Mouse (Mus musculus) heart, adult 2 months (tissue): Measurements from ENCODE around the gene Usp17la. TPM values are rescaled to one million over a fixed set of nuclear protein-coding genes. Genes with fewer than 3 reads are reported as not detected.
"Not testable (repeated sequence)": the region's sequence is repeated elsewhere in the genome, so short reads cannot be mapped to it uniquely, and the experiment has no call there.

Source experiments
- DNase-seq, 2 experiments: peaks; one replicate each; pipeline ENCODE4 v3.0.0; 2021
- H3K27ac ChIP-seq: fragments of 200-600 bp; 2 replicates; pipeline ENCODE4 v1.8.1; 2022
- H3K27me3 ChIP-seq: fragments of 200-500 bp; 2 replicates; pipeline ENCODE4 v1.6.1; 2012; ENCODE audit warnings: mild to moderate bottlenecking, low read length, inconsistent platforms, mixed read lengths; ENCODE audit not compliant: control insufficient read depth, insufficient read depth
- H3K36me3 ChIP-seq: fragments of 200-500 bp; 2 replicates; pipeline ENCODE4 v1.6.1; 2012; ENCODE audit warnings: low read length, inconsistent platforms; ENCODE audit not compliant: control insufficient read depth, insufficient read depth
- H3K4me1 ChIP-seq: fragments of 200-500 bp; 2 replicates; pipeline ENCODE4 v1.6.1; 2011; ENCODE audit warnings: low read length; ENCODE audit not compliant: control insufficient read depth, insufficient read depth
- H3K4me3 ChIP-seq: fragments of 200-600 bp; 2 replicates; pipeline ENCODE4 v1.8.1; 2022
- H3K79me2 ChIP-seq: fragments of 200-500 bp; replicated peaks from 2 replicates; pipeline ENCODE4 v1.6.1; 2012; ENCODE audit warnings: mild to moderate bottlenecking, inconsistent platforms, low read length, moderate library complexity, mixed read lengths; ENCODE audit not compliant: control insufficient read depth, insufficient read depth
- H3K9ac ChIP-seq: fragments of 200-500 bp; 2 replicates; pipeline ENCODE4 v1.6.1; 2012; ENCODE audit warnings: low read depth, mild to moderate bottlenecking, control low read depth, inconsistent platforms, low read length, mixed read lengths
- CTCF ChIP-seq: fragments of 200-600 bp; IDR thresholded peaks from 2 replicates; pipeline ENCODE4 v1.8.1; 2022; ENCODE audit warnings: antibody characterized with exemption, mild to moderate bottlenecking, moderate library complexity
- EP300 ChIP-seq: fragments of 200-500 bp; IDR thresholded peaks from 2 replicates; pipeline ENCODE4 v1.6.1; 2011; ENCODE audit warnings: low read depth, low read length, control low read depth; ENCODE audit not compliant: insufficient read depth
- POLR2A ChIP-seq: fragments of 200-500 bp; IDR thresholded peaks from 2 replicates; pipeline ENCODE4 v1.6.1; 2011; ENCODE audit warnings: mild to moderate bottlenecking, low read depth, low read length, control low read depth; ENCODE audit not compliant: insufficient read depth
- WGBS: fragments of 180-500 bp; shearing (Covaris S2); methylation state at CpG from one replicate; pipeline ENCODE4 v1.1.7; 2018; 5-methylcytosine and 5-hydroxymethylcytosine counted together
- intact Hi-C: fragments of 180-260 bp; cut with DNase I; formaldehyde crosslinking; loops from one replicate; pipeline ENCODE4 v1.15.1; 2025
- long read RNA-seq: library from polyadenylated mRNA; stranded (forward); transcript quantifications from one replicate; pipeline ENCODE4 v2.0.0, GENCODE M21; 2021
- polyA plus RNA-seq: library from polyadenylated mRNA; depleted of rRNA; stranded (reverse); fragments of >200 nt; gene quantifications from 2 replicates; pipeline ENCODE4 v1.2.3, GENCODE M21; 2012; rRNA removed
- total RNA-seq, 2 experiments: library from RNA; stranded (reverse); gene quantifications; 2 replicates each; pipeline ENCODE4 v1.2.3; 2021

The Usp17la gene
- not detected for total RNA-seq
- not detected in 2 replicates for polyA plus RNA-seq
- long read RNA-seq: 0 reads

DNA sequence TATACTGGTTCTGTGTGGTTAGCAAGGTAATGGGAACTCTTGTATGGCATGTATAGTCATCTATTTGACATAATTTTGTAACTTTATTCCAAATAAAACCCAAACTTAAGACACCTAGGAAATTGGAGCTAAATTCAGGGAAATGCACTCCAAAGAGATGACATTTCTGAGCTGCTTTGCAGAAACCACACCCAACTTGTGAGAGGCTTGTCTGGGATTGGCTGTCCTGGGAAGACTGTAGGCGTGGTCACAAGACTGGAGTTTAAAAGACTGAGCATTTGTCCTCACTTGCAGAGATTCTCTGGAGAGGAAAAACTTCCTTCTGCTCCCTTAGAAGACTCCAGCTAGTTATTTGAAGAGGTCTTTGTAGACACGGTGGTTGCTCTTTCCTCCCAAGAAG is at the start of gene Usp17la:
TSS of gene Usp17la (plus strand) at position 301 of the 400 bp plus-strand sequence.
- not testable (repeated sequence) for H3K36me3 ChIP-seq, H3K79me2 ChIP-seq
- WGBS: 73% methylated on average over 2 of the region's 2 CpGs

DNA sequence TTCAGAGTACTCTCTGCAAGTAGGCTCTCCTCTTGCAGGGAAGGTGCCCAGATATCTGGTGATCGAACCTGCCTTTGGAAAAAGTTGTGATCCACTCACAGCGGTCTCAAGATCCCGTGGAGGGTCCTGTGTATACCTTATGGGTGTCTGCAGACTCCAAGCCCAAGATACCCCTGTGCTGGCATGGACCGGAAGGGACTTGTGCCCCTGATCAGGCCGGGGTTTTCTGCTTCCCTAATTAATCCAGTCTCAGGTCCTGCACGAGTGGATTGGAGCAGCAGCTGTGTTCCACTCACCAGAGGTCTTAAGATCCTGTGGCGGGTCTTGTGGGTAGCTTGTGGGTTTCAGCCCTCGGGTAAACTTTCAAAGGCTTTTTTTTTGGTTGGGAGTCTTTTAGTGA is 46.5 kb upstream of the Usp17la start:
- H3K4me1 ChIP-seq, H3K36me3 ChIP-seq, H3K79me2 ChIP-seq, H3K27ac ChIP-seq, H3K27me3 ChIP-seq, H3K9ac ChIP-seq, DNase-seq, H3K4me3 ChIP-seq, intact Hi-C loops: not testable (repeated sequence)
- WGBS: 72% methylated on average over 8 of the region's 8 CpGs

More for the DNA sequence above, at the start of gene Usp17la:
- H3K4me1 ChIP-seq, H3K9ac ChIP-seq, DNase-seq, intact Hi-C loops, H3K4me3 ChIP-seq, H3K27ac ChIP-seq, H3K27me3 ChIP-seq: not testable (repeated sequence)

DNA sequence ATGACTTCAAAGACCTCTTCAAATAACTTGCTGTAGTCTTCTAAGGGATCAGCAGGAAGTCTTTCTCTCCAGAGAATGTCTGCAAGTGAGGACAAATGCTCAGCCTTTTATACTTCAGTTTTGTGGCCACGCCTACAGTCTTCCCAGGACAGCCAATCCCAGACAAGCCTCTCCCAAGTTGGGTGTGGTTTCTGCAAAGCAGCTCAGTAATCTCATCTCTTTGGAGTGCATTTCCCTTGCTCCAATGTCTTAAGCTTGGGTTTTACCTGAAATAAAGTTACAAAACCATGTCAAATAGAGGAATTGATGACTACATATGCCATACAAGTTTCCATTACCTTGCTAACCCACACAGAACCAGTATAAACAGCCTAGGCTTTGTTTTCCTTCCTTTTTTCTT is 14.3 kb upstream of the Usp17la start, which contains the start of gene Usp17lb:
TSS of gene Usp17lb (minus strand) at position 101 of the 400 bp plus-strand sequence.
- Histone ChIP-seq H3K4me3 (no peak within 1 kb of the TSS), H3K27me3 (no peaks in the 10 kb centered on the region), H3K4me1 (no peaks in the 10 kb centered on the region), H3K36me3 (no peaks in the 10 kb centered on the region), H3K27ac (no peak within 1 kb of the TSS), H3K9ac (no peak within 1 kb of the TSS), H3K79me2 (no peaks in the 10 kb centered on the region)
- DNase-seq: no peak
- 52% methylated on average over 1 of the region's 1 CpGs for WGBS
- intact Hi-C loops: no loop called here
- TF ChIP-seq CTCF (no peak), POLR2A (no peak), EP300 (no peak)

DNA sequence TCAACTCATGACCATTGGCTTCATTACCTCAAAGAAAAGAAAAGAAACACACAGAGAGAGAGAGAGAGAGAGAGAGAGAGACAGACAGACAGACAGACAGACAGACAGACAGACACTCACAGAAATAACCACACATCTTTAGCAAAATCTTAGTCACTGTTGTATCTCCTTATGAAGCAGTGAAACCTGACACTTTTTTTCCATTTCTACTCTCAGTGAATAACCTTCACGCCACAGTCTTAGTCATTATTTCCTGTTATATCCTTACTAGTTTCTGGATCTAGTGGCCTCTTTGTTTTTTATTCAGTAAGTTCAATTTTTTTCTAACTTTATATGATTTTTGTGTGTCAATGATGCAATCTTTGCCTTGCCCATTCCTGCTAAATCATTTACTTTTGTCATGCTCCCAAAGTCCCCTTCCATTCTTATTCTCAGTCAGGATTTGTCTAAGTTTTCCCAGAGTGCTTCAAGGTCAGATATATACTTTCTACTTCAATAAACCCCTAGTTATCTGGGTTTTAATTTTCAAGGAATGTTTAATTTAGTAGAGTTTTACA is 13.0 kb upstream of the Usp17la start:
- DNase-seq: no peak
- Histone ChIP-seq H3K4me1 (no peaks in the 10 kb centered on the region), H3K79me2 (no peaks in the 10 kb centered on the region), H3K4me3 (no peak overlapping the region), H3K36me3 (no peaks in the 10 kb centered on the region), H3K9ac (no peak overlapping the region), H3K27me3 (no peaks in the 10 kb centered on the region), H3K27ac (no peak overlapping the region)
- TF ChIP-seq EP300 (no peak), CTCF (no peak), POLR2A (no peak)
- intact Hi-C loops: no loop called here
- 53% methylated on average over 1 of the region's 1 CpGs for WGBS

DNA sequence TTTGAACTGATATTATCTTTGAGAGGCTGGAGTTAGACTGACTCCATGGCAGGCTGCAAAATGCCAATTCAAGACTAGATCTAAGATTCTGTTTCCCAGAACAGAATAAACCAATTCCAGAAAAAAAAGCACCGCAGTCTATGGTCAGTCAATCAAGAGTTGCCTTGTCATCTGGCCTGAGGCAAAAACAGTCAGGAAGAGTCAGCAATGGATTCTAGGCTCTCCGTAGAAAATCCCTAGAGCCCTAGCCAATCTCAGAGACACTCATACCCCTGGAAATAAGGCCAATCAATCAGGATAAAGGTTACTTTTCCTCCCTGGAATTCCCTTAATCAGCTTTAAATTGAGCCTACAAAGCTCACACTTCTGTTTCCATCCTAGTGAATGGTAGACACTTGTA is 5.3 kb upstream of the Usp17la start:
- intact Hi-C loops, H3K9ac ChIP-seq, H3K4me3 ChIP-seq, H3K4me1 ChIP-seq, H3K27me3 ChIP-seq, DNase-seq, H3K27ac ChIP-seq, H3K36me3 ChIP-seq, H3K79me2 ChIP-seq: not testable (repeated sequence)
- 83% methylated on average over 2 of the region's 2 CpGs for WGBS

DNA sequence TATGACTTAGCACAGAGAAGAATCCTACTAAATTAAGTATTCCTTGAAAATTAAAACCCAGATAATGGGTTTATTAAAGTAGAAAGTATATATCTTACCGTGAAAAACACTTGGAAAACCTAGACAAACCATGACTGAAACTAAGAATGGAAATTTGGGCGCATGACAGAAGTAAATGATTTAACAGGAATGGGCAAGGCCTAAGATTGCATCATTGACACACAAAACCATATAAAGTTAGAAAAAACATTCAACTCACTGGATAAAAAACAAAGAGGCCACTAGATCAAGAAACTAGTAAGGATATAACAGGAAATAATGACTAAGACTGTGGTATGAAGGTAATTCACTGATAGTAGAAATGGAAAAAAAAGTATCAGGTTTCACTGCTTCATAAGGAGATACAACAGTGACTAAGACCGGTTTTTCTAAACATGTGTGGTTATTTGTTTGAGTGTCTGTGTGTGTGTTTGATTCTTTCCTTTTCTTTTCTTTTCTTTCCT is 1.5 kb upstream of the Usp17la start:
- H3K79me2 ChIP-seq: no peaks in the 10 kb centered on the region
- H3K36me3 ChIP-seq: no peaks in the 10 kb centered on the region
- H3K4me1 ChIP-seq: no peaks in the 10 kb centered on the region
- 59% methylated on average over 3 of the region's 3 CpGs for WGBS
- TF ChIP-seq EP300 (no peak), CTCF (no peak), POLR2A (no peak)
- intact Hi-C loops: no loop called here
- no peak overlapping the region for H3K4me3 ChIP-seq
- DNase-seq: no peak
- H3K27ac ChIP-seq: no peak overlapping the region
- H3K27me3 ChIP-seq: no peaks in the 10 kb centered on the region
- H3K9ac ChIP-seq: no peak overlapping the region
